Mouse (Mus musculus) T-helper 2 cell (primary cell): ENCODE results near the gene Fry.

ENCODE experiments used
- in situ Hi-C: fragments of 300-600 bp; cut with MboI, MseI; formaldehyde crosslinking; loops from one replicate; pipeline ENCODE4 v1.15.1; 2025; ENCODE audit warnings: high pct_unique_total_duplicates

Fry gene

DNA sequence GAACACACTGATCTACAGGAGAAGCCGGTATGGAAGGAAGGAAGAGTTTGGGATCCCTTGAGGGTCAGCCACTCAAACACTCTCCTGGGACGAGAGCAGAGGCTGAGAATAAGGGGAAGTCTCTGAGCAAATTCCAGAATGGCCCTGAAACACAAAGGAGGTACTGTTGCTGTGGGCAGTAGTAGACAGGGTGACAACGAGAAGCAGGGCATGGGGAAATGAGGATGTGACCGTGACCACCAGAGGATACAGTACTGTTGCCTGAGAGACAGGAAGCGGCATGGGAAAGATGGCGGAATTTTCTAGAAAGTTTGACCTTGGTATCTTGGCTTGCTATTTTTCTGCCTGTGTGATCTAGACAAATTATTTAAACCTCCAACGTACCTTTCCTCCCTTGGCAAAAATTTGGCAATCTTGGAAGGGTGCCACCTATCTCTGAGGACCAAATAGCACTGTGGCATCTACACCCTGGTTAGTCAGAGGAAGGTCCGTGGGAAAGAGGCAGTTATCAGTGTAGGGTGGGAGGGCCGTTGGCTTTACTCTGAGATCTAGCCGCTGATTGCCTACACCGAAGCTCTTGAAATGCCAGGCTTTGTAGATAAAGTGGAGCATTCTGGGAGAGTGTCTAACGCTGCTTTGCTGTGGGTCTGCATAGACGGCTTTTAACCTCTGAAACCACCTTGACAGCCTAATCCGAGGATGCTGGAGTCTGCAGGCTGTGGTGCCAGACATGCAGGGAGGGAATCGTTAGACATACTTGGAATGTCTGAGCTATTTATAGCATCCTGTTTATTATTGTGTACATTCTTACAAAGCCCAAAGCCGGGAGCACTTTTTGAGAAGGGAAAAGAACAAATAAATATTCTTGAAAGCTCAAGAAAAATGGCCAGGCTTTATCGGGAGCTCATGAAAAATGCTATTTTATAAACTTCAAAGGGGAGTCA, 266.1 kb downstream of the Fry start:
- in situ Hi-C loops: no loop called here

DNA sequence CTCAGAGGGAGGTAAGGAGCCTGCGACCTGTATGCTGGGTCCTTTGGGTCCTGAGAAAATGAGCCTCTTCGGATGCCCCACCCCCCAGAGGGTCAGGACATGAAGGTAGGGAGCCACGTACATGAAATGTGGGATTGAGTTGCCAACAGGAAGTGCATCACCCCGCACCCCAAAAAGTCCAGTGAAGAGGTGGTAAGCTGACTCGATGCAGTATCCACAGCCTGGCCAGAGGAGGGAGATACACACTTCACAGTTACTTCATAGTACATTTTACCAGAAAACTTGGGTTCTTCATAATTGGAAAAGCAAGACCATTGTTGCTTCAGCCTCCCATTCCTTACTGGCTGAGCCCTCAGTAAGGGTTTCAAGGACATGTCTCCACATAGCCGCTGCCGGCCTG, 266.8 kb downstream of the Fry start:
- in situ Hi-C loops: no loop called here

DNA sequence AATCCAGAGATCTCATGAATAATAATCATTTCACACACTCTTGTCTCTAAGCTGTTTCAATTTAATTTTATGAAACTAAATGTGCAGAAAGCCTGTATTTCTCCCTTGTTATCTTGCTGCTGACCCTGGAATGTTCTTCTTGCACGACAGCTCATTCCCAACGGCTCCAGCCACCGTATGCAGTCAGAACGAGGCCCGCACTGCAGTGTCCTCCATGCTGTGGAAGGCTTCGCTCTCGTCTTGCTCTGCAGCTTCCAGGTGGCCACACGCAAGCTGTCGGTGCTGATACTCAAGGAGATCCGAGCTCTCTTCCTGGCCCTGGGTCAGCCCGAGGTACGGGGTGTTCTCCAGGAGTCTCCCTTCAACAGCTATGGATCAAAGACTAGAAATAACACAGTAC, 270.2 kb downstream of the Fry start:
- in situ Hi-C loops: no loop called here

DNA sequence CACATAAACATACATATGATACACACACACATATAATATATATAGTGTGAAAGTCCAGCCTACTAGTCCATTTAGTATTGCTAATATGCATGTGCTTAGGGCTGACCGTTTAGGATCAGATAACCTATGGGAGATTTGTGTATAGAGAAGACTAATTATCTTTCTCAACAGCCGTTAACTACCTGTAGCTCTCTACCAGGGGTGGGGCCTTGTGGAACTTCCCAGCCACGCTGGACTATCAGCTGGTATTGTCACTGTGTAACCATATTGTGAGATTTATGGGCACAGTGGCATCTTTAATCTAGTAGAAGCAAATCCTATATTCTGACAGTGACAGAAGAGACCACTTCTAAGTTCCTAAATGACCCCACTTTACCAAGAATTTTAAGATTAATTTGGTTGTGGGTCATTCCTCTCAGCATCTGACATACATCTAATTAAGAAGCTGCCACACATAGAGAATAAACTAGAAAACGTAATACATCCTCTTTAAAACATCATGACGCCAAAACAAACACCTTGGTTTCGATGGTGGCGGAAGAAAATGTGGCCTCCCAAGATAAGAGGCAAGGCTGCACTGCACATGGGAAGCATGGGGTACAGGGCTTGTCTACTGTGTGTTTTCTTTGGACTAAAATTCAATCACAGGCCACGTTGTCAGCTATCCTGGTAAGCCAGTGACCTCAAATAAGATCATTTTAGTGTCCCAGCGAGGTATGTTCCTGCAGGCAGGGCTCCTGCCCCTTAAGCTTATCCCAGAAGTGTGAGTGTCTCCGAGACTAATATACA, 271.3 kb downstream of the Fry start:
- in situ Hi-C loops: no loop called here

DNA sequence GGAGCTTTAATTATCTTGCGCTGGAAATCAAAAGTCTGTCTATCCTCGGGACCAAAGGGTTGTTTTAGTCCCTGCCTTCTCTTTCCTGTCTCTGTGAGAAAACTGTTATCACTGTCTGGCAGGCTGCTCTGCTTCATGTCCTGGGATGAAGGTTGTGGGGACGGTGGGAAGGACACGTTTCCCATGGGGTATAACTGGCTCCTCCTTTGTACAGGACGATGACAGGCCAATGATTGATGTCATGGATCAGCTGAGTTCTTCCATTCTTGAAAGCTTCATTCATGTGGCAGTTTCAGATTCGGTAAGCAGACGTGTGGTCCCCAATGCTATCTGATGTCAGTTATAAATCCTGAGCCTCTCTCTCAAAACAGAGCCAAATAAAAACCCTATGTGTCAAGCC, 272.0 kb downstream of the Fry start:
- in situ Hi-C loops: no loop called here

DNA sequence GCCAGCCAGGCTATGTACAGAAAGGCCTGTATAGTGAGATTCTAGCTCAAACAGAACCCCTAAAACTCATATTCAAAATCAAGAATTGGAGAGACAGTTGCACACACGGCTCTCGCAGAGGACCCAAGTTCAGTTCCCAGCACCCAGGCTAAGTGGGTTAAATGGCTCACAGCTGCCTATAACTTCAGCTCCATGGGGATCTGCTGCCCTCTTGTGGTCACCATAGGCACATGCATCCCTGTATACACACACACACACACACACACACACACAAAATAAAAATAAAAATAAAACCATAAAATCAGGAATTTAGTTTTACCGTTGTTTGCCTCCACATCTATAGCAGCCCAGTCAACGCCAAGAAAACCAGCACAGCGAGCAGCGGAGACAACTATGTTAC, 276.2 kb downstream of the Fry start:
- in situ Hi-C loops: no loop called here

DNA sequence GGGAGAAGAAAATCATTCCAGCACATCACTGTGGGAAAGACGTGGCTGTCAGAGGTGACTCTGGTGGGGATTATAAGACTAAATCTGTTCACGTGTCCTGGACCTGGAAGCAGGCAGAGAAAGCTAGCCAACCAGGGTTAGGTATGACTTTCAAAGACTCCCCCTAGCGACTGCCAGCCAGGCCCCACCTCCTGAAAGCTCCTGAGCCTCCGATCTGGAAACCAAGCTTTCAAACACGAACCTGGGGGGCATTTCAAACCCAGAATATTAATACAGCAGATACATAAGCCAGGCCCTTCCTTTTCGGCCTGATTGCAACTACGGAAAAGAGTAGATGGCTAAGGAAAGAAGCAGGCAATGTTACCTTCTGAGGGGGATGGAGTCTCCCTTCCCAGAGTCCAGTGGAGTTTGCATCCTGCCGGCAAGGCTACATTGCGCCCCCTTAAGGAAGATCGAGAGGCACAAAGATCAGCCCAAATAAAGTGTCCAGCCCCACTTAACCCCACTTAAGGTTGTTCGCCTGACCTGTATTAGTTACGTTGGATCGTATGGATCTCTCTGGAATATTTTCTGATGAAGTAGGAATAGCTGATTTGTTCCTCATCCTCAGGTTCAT, 284.5 kb downstream of the Fry start:
- in situ Hi-C loops: no loop called here

DNA sequence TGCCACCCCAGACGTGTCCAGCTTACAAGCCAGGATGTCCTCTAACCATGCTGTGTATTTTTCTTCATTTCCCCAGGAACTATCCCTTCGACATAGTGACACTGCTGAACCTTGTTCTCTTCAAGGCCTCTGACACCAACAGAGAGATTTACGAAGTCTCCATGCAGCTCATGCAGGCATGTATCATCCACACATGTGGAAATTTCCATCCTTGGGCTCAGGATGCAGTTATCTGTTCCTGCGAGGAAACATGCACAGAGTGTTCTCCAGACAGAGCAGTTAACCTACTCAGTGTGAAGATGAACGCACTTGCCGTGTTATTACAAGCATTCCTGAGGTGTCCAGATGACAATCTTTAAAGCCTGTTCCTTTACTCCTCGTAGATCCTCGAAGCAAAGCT, 286.4 kb downstream of the Fry start:
- in situ Hi-C loops: no loop called here

DNA sequence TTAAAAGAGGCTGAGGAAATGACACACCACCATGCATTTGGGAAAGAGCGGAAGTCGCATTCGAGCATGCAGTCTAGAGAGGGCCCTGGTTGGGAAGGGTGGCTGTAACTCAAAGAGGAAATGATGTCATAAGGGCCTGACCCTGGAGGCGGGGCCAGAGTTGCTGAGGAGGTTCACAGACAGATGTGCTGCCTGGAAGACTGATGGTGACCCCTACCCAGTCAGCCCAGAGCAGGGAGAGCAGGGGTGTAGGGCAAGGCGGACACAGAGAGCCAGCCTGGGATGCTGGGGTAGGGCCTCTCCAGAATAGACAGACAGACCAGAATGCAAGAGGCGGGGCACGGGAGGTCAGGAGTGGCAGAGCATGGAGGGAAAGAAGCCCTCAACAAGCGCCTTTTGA, 290.5 kb downstream of the Fry start:
- in situ Hi-C loops: no loop called here

DNA sequence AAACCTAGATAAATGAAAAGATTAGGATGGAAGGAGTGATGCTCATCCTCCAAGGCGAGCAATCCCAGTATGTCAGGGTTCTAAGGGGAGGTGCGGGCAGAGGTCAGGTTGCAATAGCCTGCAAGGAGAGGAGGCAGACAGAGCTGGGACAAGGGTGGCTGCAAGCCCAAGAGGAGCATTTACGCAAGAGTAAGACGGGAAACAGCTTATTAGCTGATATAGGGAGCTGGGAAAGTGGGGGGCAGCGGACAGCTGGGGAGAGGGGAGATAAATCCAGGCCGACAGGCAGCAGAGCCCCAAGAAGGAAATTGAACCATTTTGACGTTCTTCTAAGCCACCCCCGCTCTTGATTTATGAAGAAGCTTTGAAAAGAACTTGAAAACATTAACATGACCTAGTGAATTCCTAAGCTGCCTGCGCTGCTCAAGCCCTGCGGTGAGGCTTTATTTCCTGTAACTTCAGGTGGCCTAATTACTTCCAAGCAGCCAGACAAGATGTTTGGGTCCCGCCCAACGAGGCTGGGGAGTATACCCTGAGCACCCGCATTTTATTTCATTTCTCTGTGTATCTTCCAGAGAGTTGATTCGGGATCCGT, 291.1 kb downstream of the Fry start:
- in situ Hi-C loops: no loop called here

DNA sequence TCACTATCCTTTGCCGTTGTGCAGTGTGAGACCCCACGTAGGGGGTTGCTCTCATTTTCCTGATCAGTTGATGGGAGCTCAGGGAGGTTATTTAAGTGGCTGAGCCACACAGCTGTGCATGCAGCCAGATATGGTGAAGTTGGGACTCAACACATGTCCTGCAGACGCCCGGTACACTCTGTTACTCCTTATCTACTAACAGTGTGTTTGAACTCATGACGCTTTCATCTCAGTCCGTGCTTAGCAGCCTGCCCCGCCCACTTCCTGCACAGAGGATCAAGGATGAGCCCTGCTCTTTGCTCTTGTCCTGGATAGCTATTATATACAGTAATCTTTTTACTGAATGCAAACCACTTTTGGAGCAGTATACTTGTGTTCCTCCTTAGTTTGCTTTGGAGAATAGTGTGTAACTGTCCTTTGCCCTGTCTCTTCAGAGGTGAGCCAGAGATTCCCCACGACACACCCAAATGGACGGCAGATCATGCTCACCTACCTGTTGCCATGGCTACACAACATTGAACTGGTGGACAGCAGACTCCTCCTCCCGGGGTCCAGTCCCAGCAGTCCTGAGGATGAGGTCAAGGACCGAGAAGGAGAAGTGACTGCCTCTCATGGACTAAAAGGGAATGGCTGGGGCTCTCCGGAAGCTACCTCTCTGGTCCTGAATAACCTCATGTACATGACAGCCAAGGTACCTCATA, 294.5 kb downstream of the Fry start:
- in situ Hi-C loops: no loop called here

DNA sequence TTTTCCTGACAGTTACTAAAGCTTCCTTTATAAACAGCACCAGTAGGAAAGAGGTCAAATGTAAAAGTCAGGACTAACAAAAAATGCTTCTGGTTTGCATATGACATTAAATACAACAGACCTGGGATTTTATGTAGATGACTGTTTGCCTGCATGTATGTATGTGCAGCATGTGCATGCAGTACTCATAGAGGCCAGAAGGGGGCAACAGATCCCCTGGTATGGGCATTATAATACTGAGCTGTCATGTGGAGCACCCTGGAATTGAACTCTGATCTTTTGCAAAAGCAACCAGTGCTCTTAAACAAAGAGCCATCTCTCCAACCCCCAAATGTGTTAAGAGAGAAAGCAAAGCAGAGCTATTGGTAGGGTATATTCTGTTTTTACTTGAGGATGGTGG, 296.4 kb downstream of the Fry start:
- in situ Hi-C loops: no loop called here

DNA sequence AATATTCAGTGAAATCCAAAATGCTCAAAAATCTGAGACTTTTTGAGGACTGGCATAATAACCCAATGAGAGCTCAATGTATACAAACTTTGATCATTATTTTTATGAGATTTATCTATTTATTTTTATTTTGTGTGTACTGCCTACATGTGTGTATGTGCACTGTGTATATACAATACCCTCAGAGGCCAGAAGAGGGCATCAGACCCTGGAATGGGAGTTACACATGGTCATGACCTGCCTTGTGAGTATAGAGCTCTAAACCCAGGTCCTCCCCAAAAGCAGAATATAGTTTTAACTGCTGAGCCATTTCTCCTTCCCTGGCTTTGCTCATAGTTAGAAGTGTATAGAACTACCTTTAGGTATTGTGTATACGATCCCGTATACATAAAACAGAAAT, 298.8 kb downstream of the Fry start:
- in situ Hi-C loops: no loop called here

DNA sequence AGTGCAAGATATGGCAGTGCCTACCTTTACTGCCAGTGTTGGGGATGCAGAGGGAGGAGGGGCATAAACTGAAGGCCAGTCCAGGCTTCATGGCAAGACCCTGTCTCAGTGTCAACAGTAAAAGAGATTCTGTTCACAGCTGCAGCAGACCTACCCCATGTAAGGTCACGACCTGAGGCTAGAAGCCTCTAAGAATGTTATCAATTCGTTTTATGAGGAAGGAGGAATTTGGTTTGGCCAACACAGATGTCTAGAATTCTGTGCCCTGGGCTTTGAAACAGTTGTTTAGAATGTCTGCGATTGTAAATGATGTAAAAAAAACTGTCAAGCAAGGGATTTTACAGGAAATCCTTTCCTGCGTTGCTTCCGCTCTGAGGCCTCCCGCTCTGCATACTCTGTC, 299.6 kb downstream of the Fry start:
- in situ Hi-C loops: no loop called here

DNA sequence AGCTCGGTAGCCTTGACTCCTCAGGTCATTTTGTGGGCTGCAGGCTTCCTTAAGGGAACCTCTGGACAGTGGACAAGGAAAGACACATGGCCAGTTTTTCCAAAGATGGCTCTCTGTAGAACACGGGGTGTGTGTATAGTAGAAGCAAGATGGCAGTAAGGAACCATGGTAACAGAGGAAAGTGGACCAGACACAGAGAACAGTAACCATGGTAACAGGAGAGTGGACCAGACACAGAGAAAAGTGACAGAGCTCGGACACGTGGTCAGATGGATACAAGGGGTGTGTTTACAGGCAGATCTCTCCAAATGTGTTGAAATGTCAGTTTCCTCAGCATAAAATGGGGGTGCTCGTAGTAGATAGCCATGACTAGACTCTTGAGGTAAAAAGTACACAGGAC, 306.6 kb downstream of the Fry start:
- in situ Hi-C loops: no loop called here

DNA sequence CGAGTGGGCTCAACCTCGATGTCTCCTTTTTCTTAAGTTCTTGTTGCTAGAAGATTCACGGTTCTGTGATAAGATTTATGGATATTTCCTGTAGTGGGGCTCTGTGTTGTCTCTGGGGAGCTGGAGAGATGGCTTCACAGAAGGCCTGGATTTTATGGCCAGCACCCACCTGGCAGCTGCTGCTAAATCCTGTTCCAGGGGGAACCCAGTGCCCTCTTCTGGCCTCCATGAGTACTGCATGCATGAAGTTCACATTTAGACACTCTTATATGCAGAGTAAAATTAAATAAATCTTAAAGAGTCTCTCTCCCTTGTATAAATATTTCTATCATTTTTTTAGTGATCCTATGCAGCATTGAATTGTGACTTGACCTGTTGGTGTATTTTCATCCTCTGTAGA, 308.1 kb downstream of the Fry start:
- in situ Hi-C loops: no loop called here

DNA sequence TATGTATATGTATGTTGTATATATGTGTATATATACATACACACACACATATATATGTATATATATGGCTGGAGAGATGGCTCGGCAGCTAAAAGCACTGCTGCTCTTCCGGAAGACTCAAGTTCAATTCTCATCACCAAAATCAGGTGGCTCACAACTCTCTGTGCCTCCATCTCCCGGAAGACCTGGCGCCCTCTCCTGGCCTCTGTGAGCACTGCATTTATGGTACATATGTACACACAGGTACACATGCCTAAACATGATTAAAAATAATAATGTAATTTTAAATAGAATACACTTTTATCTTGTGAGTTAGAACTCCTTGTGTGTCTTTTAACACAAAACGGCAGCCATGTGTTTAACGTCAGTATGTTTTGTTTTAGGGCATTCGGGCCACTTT, 312.8 kb downstream of the Fry start:
- in situ Hi-C loops: loop anchor here (10.0 kb wide), 1 partner anchor 256 kb away; no protein-coding TSS in a partner anchor

DNA sequence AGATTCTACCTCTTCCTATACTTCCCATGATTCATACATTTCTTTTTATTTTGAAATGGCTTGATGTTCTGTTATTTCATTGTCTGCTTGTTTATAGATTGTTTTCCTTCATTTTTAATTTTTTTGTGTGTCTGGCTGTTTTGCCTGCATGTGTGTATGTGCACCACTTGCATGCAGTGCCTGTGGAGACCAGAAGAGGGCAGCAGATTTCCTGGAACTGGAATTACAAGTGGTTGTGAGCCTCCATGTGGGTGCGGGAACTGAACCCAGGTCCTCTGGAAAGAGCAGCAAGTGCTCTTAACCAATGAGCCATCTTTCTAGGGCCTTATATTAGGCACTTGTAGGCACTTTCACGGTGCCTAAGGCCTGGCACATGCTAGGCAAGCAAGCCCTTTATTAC, 314.5 kb downstream of the Fry start:
- in situ Hi-C loops: loop anchor here (10.0 kb wide), 1 partner anchor 258 kb away; no protein-coding TSS in a partner anchor

DNA sequence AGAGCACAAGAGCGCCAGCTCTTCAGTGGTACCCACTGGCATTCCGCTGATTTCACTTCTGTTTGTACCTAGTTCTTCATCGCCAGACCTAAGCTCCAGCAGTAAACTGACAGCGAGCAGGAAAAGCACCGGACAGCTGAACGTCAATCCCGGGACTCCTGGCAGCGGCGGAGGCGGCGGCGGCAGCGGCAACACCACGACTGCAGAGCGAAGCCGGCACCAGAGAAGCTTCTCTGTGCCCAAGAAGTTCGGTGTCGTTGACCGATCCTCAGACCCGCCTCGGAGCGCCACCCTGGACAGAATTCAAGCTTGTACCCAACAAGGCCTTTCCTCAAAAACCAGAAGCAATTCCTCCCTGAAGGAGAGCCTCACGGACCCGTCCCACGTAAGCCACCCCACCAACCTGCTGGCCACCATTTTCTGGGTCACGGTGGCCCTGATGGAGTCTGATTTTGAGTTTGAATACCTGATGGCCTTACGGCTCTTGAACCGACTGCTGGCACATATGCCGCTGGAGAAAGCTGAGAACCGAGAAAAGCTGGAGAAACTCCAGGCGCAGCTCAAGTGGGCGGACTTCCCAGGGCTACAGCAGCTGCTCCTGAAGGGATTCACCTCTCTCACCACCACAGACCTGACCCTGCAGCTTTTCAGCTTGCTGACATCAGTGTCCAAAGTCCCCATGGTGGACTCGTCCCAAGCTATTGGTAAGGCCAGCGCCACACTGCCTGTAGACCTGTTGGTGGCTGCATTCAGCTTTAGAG, 318.4 kb downstream of the Fry start:
- in situ Hi-C loops: loop anchor here (10.0 kb wide), 1 partner anchor 262 kb away; no protein-coding TSS in a partner anchor

DNA sequence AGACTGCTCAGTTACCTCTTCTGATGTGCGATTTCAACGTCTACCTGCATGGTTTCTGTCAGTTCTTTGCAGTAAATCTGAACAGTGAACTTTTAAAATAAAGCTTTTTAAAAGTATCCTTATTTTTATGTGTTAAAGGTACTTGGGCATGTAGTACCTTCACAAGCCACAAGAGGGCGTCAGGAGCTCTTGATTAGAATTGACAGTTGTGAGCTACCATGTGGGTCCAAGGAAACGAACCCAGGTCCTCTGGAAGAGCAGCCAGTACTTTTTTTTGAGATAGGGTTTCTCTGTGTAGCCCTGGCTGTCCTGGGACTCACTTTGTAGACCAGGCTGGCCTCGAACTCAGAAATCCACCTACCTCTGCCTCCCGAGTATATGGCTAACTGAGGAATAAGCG, 323.2 kb downstream of the Fry start:
- in situ Hi-C loops: loop anchor here (10.0 kb wide), 1 partner anchor 223 kb away; the partner anchor contains the start of gene N4bp2l2
